Mouse (Mus musculus) liver, postnatal 0 days (tissue): ENCODE data around the gene Mpzl2.

Experiments used
- CTCF ChIP-seq: sonication (generic); IDR thresholded peaks from 2 replicates; pipeline ENCODE4 v1.5.1; 2016; ENCODE audit warnings: antibody characterized with exemption, low read depth
- EP300 ChIP-seq: IDR thresholded peaks from 2 replicates; pipeline ENCODE4 v1.6.1; 2016; ENCODE audit warnings: antibody characterized with exemption, low read depth, mild to moderate bottlenecking

- TF ChIP-seq EP300 (no peak), CTCF (no peak)
Measured at GRCm38 (mm10) chr9:45088040-45088439, 48.4 kb downstream of the Mpzl2 start.
